Mouse (Mus musculus) CD4-positive, CD25-positive, alpha-beta regulatory T cell, adult 4 months (primary cell): Measurements from ENCODE around the gene Sypl2. TPM values are rescaled to one million over a fixed set of nuclear protein-coding genes. Genes with fewer than 3 reads are reported as not detected.
A peak's percentile ranks its signal among the peaks of the same experiment; 100 is the strongest.

Experiments used
- ATAC-seq: one replicate; pipeline ENCODE4 v1.8.0; 2017
- polyA plus RNA-seq, 2 experiments: library from polyadenylated mRNA; unstranded; fragments of 100-300 nt; shearing (Covaris generic); gene quantifications; one replicate each; pipeline ENCODE4 v1.2.1; 2017

The Sypl2 gene
- polyA plus RNA-seq, 2 experiments from 2014 or later: 0.08 TPM; not detected in 1

GRCm38 (mm10) chr3:108174672-108175531, 51.5 kb downstream of the Sypl2 start:
- no peak for ATAC-seq

- no peak for ATAC-seq
Observed at GRCm38 (mm10) chr3:108169199-108169598, 57.2 kb downstream of the Sypl2 start.

GRCm38 (mm10) chr3:108167499-108167898, 58.9 kb downstream of the Sypl2 start:
- no peak for ATAC-seq

GRCm38 (mm10) chr3:108166486-108167211, 59.8 kb downstream of the Sypl2 start:
- no peak for ATAC-seq

GRCm38 (mm10) chr3:108165532-108166315, 60.7 kb downstream of the Sypl2 start:
- no peak for ATAC-seq

- ATAC-seq: peak; percentile 90
Observed at GRCm38 (mm10) chr3:108164807-108165206, 61.6 kb downstream of the Sypl2 start.

- ATAC-seq: no peak
Observed at GRCm38 (mm10) chr3:108164091-108164490, 62.4 kb downstream of the Sypl2 start.

Other genes starting within 250 kb of the Sypl2 start
- not detected for gene Gstm2, start 240.2 kb downstream of the Sypl2 start, polyA plus RNA-seq
- 1 to 10 TPM; 2.8 to 3.4 TPM for gene Gstm1, start 208.7 kb downstream of the Sypl2 start, polyA plus RNA-seq
- 1 to 10 TPM; 4.4 to 5.7 TPM for gene Gstm4, start 181.8 kb downstream of the Sypl2 start, polyA plus RNA-seq
- gene Ampd2, start 140.0 kb downstream of the Sypl2 start, polyA plus RNA-seq: 10 to 100 TPM; 22.4 to 48.3 TPM
- not detected for gene Gnat2, start 133.9 kb downstream of the Sypl2 start, polyA plus RNA-seq
- gene Gnai3, start 80.5 kb downstream of the Sypl2 start, polyA plus RNA-seq: 10 to 100 TPM; 95.0 to 98.5 TPM
- gene Gpr61, start 71.8 kb downstream of the Sypl2 start, polyA plus RNA-seq: under 1 TPM in 1 of 2 experiments, not detected in 1; 0.15 TPM
- under 1 TPM; 0.32 to 0.54 TPM for gene Amigo1, start 40.3 kb downstream of the Sypl2 start, polyA plus RNA-seq
- 1 to 10 TPM; 7.7 to 8.8 TPM for gene Cyb561d1, start 25.4 kb downstream of the Sypl2 start, polyA plus RNA-seq
- 1 to 10 TPM; 4.9 to 8.5 TPM for gene Atxn7l2, start 15.7 kb downstream of the Sypl2 start, polyA plus RNA-seq
- 100 to 1,000 TPM; 180 to 185 TPM for gene Psma5, start 30.3 kb upstream of the Sypl2 start, polyA plus RNA-seq
- under 1 TPM in 1 of 2 experiments, not detected in 1; 0.09 TPM for gene Sort1, start 57.4 kb upstream of the Sypl2 start, polyA plus RNA-seq
- not detected for gene Mybphl, start 138.3 kb upstream of the Sypl2 start, polyA plus RNA-seq
- 1 to 10 TPM; 1.7 to 3.4 TPM for gene Psrc1, start 157.2 kb upstream of the Sypl2 start, polyA plus RNA-seq
- 1 to 10 TPM in 1 of 2 experiments, under 1 TPM in 1; 0.61 to 2.1 TPM for gene Celsr2, start 188.9 kb upstream of the Sypl2 start, polyA plus RNA-seq
- gene Sars, start 218.6 kb upstream of the Sypl2 start, polyA plus RNA-seq: 100 to 1,000 TPM; 164 to 188 TPM